Mouse (Mus musculus) midbrain, embryonic 10.5 days (tissue): ENCODE data around the gene Gtpbp8. TPM values are rescaled to one million over a fixed set of nuclear protein-coding genes. Genes with fewer than 3 reads are reported as not detected.

ENCODE experiments used
- DNase-seq: peaks from one replicate; pipeline ENCODE4 v3.0.0-alpha.2; 2017; ENCODE audit warnings: low spot score
- H3K27ac ChIP-seq: fragments of 300-500 bp; sonication (generic); replicated peaks from 2 replicates; pipeline ENCODE4 v1.5.1; 2016; ENCODE audit warnings: mild to moderate bottlenecking
- H3K27me3 ChIP-seq: fragments of 300-500 bp; sonication (generic); 2 replicates; pipeline ENCODE4 v1.6.1; 2016; ENCODE audit warnings: low read depth, mild to moderate bottlenecking; ENCODE audit not compliant: poor library complexity, severe bottlenecking
- H3K36me3 ChIP-seq: fragments of 300-500 bp; sonication (generic); 2 replicates; pipeline ENCODE4 v1.6.1; 2016; ENCODE audit warnings: mild to moderate bottlenecking, moderate library complexity
- H3K4me1 ChIP-seq: fragments of 300-500 bp; sonication (generic); 2 replicates; pipeline ENCODE4 v1.6.1; 2016
- H3K4me3 ChIP-seq: fragments of 300-500 bp; sonication (generic); 2 replicates; pipeline ENCODE4 v1.5.1; 2016; ENCODE audit warnings: mild to moderate bottlenecking, moderate library complexity
- H3K9me3 ChIP-seq: fragments of 300-500 bp; sonication (generic); replicated peaks from 2 replicates; pipeline ENCODE4 v1.6.1; 2016; ENCODE audit warnings: mild to moderate bottlenecking
- whole genome bisulfite sequencing: fragments of 180-500 bp; shearing (Covaris S2); methylation state at CpG from one replicate; pipeline ENCODE4 v1.1.7; 2016; 5-methylcytosine and 5-hydroxymethylcytosine counted together
- polyA plus RNA-seq: library from polyadenylated mRNA; unstranded; fragments of >200 nt; fragmentation: Nextera tagmentation; extraction: Ambion mirVana; gene quantifications from 2 replicates; pipeline ENCODE4 v1.2.1, GENCODE M21; 2016

The Gtpbp8 gene
- polyA plus RNA-seq, 1 experiment from 2014 or later: 29.8 TPM

DNA sequence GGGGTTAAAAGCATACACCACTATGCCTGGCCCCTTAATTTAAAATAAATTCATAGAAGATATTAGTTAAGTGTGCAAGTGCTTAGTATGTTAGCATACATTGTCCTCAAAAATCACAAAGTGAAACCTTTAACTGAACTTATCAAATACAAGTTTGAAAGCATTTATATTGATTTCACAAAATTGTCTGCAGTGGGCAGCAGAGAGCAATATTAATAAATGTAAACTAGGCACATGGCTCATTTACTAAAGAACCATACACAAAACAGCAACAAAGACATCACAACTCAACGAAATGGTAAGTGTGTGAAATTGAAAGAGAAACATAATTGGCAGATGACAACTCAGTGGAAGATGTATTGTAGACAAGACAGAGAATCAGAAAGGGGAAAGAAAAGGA, 15.6 kb upstream of the Gtpbp8 start:
- no peaks in the 10 kb centered on the region for H3K4me1 ChIP-seq
- no peak for DNase-seq
- H3K27me3 ChIP-seq: no peaks in the 10 kb centered on the region
- no peaks in the 10 kb centered on the region for H3K9me3 ChIP-seq
- no peak overlapping the region for H3K27ac ChIP-seq
- no peaks in the 10 kb centered on the region for H3K36me3 ChIP-seq
- WGBS: 85% methylated on average over 1 of the region's 1 CpGs
- no peak overlapping the region for H3K4me3 ChIP-seq

DNA sequence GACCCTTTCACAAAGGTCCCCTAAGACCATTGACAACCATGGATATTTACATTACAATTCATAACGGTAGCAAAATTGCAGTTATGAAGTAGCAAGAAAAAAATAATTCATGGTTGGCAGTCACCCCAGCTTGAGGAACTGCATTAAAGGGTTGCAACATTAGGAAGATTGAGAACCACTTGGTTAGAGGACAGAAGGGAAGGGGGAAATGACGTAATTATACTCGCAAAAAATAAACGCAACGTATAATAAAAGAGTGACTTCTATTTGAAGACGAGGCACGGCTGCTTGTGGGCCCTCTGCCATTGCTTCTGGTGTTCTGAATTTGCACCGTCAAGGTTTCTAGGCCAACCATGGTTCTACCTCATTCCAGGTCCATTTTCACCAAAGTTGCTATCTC, 11.5 kb upstream of the Gtpbp8 start:
- Histone ChIP-seq H3K36me3 (no peaks in the 10 kb centered on the region), H3K27ac (no peak overlapping the region), H3K4me3 (no peak overlapping the region), H3K4me1 (no peaks in the 10 kb centered on the region), H3K9me3 (no peaks in the 10 kb centered on the region), H3K27me3 (no peaks in the 10 kb centered on the region)
- no peak for DNase-seq
- WGBS: 94% methylated on average over 8 of the region's 8 CpGs

DNA sequence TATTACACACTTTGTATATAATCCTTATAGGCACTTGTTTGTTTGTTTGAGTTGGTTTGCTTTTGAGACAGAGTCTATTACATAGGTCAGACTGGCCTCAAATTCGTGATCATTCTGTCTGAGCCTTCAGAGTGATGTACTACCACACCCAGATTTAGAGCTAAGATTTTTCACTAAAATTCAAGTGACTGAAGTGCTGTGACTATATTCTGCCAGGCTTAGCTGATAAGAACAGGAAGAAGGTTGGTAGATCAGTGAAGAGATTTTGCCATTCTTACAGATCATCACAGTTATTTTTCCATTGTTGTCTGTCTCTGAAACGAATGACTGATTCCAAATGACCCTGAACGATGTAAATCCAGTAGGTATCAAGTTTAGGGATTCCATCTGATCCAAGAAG, 1.8 kb upstream of the Gtpbp8 start:
- 64% methylated on average over 3 of the region's 3 CpGs for WGBS
- H3K9me3 ChIP-seq: no peaks in the 10 kb centered on the region
- H3K27me3 ChIP-seq: no peaks in the 10 kb centered on the region
- no peak overlapping the region for H3K4me3 ChIP-seq
- peaks cover 17% of the 10 kb centered on the region for H3K4me1 ChIP-seq
- no peak for DNase-seq
- H3K36me3 ChIP-seq: no peaks in the 10 kb centered on the region
- no peak overlapping the region for H3K27ac ChIP-seq

DNA sequence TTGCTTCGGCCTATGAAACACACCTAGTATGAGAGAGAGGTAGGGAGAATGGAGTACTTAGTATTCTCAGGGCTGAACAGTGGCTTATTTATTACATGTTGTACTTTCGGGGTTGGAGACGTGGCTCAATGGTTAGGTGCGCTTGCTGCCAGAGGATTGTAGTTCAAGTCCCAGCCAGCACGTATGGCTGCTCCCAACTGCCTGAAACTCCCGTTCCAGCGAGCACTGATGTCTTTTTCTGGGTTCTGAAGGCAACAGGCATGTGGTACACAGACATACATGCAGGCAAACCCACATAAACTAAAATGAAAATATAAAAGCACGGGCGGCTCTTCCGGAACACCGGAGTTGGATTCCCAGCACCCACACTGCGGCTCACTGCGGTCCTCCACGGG, 695 bp downstream of the Gtpbp8 start:
- WGBS: 10% methylated on average over 14 of the region's 14 CpGs
- Histone ChIP-seq H3K27me3 (no peaks in the 10 kb centered on the region), H3K27ac (peak overlapping the region; percentile 89), H3K36me3 (peaks cover 20% of the 10 kb centered on the region), H3K4me3 (peak overlapping the region; percentile 66), H3K4me1 (peaks cover 17% of the 10 kb centered on the region), H3K9me3 (no peaks in the 10 kb centered on the region)
- no peak for DNase-seq

DNA sequence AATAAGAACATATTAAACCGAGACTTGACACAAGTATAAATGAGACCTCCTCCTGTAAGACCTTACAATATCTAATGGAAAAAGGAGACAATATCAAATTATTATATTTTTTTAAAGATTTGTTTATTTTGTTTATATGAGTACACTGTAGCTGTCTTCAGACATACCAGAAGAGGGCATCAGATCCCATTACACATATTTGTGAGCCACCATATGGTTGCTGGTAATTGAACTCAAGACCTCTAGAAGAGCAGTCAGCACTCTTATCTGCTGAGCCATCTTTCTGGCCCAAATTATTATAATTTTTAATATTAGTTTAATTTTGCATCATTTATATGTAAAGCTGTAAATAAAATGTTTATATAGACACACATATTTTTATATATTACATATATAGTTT, 3.4 kb downstream of the Gtpbp8 start:
- WGBS: 91% methylated on average over 1 of the region's 1 CpGs
- no peaks in the 10 kb centered on the region for H3K27me3 ChIP-seq
- no peak for DNase-seq
- H3K9me3 ChIP-seq: no peaks in the 10 kb centered on the region
- H3K4me3 ChIP-seq: no peak overlapping the region
- H3K27ac ChIP-seq: no peak overlapping the region
- peaks cover 17% of the 10 kb centered on the region for H3K4me1 ChIP-seq
- H3K36me3 ChIP-seq: peaks cover 47% of the 10 kb centered on the region

DNA sequence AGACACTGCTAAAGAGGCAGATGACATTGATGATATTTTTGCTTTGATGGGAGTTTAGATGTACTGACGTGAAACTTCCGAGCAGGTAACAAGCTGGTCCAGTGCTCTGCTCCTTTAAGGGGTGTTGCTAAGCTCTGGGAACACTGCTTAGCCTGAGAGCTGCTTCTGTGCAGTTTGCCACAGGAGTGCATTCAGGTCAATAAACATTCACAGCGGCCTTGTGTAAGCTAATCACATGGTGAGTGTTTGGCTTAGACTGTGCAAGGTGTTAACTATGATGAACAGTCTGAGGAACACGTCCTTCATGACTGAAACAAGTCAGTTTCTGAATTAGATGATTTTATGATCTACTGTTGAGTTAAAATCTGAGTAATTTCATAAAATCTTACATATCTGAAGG, 10.0 kb downstream of the Gtpbp8 start:
- H3K4me3 ChIP-seq: no peak overlapping the region
- 86% methylated on average over 4 of the region's 4 CpGs for WGBS
- no peaks in the 10 kb centered on the region for H3K4me1 ChIP-seq
- H3K27me3 ChIP-seq: no peaks in the 10 kb centered on the region
- no peaks in the 10 kb centered on the region for H3K9me3 ChIP-seq
- peaks cover 99% of the 10 kb centered on the region for H3K36me3 ChIP-seq
- no peak overlapping the region for H3K27ac ChIP-seq
- DNase-seq: no peak

DNA sequence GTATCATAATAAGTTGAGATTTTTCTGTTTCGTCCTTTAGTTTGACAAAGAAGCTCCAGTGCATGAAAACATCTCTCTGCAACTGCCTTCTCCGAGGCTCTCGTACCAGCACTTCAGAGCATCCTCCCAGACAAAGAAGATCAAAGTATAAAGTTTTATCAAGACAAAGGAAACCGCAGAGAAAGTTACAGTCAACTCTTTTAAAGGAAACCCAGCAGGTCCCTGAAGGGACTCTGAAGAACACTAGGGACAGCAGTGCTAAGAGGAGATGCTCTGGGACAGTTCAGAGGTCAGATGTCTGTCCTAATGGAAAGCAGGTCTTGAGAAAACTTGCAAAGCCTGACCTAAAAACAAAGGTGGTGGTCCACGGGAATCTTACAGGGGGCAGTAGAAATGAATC, 10.5 kb downstream of the Gtpbp8 start:
- H3K4me3 ChIP-seq: no peak overlapping the region
- H3K9me3 ChIP-seq: no peaks in the 10 kb centered on the region
- no peaks in the 10 kb centered on the region for H3K4me1 ChIP-seq
- H3K27ac ChIP-seq: no peak overlapping the region
- H3K36me3 ChIP-seq: peaks cover 99% of the 10 kb centered on the region
- H3K27me3 ChIP-seq: no peaks in the 10 kb centered on the region
- 87% methylated on average over 5 of the region's 5 CpGs for WGBS
- no peak for DNase-seq

DNA sequence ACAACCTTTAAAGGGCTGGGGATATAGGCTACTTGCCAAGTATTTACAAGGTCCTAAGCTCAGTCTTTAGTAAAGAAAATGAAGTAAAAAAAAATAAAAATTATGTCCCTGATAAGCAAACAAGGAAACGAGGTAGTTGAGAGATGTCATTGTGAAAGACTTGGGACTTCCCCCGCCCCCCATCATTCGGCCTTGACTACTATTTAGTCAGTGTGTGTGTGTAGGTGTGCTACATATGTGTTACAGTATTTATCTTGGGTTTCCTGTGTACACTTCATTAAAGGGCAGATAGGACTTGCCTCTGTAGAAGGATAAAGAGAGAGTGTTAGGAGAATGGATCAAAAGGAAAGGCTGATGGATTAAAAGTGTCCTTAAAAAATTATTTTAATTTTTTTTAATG, 12.1 kb downstream of the Gtpbp8 start:
- DNase-seq: no peak
- Histone ChIP-seq H3K4me3 (no peak overlapping the region), H3K27me3 (no peaks in the 10 kb centered on the region), H3K27ac (no peak overlapping the region), H3K9me3 (no peaks in the 10 kb centered on the region), H3K36me3 (peaks cover 100% of the 10 kb centered on the region), H3K4me1 (no peaks in the 10 kb centered on the region)
- WGBS: 95% methylated on average over 3 of the region's 3 CpGs

DNA sequence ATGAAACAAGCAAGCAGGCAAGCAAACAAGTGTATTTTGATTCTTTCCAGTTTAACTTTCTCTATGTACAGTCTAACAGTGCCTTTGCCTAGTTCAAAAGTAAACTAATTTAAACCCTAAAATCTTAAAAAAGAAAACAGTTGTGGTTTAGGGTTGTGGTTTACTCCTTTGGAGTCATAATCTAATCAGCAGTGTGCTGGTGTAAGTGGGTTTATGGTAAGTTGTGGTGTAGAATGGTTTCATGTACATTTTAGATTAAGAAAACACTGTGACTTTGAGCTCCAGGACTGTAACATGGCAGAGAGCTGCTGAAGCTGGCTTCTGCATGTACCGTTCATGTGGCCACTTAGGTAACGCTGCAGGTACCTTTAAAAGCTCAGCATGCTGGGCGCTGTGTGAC, 18.6 kb downstream of the Gtpbp8 start:
- Histone ChIP-seq H3K36me3 (peaks cover 58% of the 10 kb centered on the region), H3K27ac (no peak overlapping the region), H3K9me3 (no peaks in the 10 kb centered on the region), H3K27me3 (no peaks in the 10 kb centered on the region), H3K4me3 (no peak overlapping the region), H3K4me1 (peaks cover 26% of the 10 kb centered on the region)
- DNase-seq: no peak
- 98% methylated on average over 3 of the region's 3 CpGs for WGBS

DNA sequence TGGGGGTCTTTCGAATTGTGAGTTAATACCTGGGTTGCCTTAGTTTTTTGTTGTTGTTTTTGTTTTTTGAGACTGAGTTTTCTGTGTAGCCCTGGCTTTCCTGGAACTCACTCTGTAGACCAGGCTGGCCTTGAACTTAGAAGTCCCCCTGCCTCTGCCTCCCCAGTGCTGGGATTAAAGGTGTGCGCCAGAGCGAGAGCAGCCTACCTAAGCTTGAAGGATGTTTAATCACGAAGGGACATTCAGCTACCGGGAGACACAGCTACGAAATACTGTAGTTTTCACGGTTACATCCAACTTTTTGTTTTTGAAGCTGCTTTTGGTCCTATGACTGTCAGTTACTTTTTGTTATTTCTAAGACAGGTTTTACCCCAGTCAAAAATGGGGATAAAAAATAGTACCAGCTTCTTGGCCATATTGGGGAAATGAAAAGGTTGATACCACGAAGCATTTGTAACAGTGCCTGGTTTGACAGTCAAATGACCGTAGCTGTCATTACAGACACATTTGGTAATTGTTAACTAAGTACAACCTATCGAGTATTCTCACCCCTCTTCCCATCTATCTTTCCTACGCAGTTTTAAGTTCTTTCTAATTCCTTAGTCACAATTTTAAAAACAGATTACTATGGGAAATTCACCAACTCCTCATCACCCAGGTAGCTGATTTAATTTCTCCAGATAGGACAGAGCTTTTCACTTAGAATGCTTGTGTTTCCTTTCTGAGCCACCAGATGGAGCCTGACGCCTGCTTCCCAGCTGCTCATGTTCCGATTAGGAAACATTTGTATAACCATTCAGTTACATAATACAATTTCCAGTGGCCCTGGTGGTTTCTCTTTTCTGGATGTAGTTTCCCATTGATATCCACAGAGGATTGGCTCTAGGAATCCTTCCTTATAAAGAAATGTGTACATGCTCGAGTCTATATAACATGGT, 20.6 kb downstream of the Gtpbp8 start:
- Histone ChIP-seq H3K27me3 (no peaks in the 10 kb centered on the region), H3K4me1 (peaks cover 26% of the 10 kb centered on the region), H3K9me3 (no peaks in the 10 kb centered on the region), H3K36me3 (peaks cover 39% of the 10 kb centered on the region), H3K27ac (peak overlapping the region; percentile 99), H3K4me3 (peak overlapping the region; percentile 94)
- WGBS: 50% methylated on average over 14 of the region's 14 CpGs
- DNase-seq: peak; percentile 57

DNA sequence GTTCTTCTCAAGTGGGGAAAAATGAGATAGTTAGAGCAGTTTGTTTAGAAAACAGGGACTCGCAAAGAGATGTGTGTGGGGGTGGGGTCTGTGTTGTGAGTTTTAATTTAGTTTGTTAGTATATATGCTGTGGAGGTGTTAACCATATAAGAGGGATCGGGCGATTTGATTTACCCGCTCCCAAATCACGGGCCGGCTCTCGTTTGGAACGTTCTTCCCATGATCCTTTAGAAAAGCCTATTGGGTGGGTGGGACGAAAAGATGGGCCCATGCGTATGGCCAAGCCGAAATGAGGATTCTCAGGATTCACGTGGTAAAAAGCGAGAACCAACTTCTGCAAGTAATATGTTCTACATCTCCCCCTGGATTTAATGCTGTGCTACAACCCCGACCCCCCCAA, 21.3 kb downstream of the Gtpbp8 start:
- Histone ChIP-seq H3K4me3 (peak overlapping the region; percentile 94), H3K4me1 (peaks cover 26% of the 10 kb centered on the region), H3K9me3 (no peaks in the 10 kb centered on the region), H3K27ac (peak overlapping the region; percentile 99), H3K36me3 (peaks cover 39% of the 10 kb centered on the region), H3K27me3 (no peaks in the 10 kb centered on the region)
- under 1% methylated on average over 14 of the region's 14 CpGs for whole genome bisulfite sequencing
- peak; percentile 71 for DNase-seq

DNA sequence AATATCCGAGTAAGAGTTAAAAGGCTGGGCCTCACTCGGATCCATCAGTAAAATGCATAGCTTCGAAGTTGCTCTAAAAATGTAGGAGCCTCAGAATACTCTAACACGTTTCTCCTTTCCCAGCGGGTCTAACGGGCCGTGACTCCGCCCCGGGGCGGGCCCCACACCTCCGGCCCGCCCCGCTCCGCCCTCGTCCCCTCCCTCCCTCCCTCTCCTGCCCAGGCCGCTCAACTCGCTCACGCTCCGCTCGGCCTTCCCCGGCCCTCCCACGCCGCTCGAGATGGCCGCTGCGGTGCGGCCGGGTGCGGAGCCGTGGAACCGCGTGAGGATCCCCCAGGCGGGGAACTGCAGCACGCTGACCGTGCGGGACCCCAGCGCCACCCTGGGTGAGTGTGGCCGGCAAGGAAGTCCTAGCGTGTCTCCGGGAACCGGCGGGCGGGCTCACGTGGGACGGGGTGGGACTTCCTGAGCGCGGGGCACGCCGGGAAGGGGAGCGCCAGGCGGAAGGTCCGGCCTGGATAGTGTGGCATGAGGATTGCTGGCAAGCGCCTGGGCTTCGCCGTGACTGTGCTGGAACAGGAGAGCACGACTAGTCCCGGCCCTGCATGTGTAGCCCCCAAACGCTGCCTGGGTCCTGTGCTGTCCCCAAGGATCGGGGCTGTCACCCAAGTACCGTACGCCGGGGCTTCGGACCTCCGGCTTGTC, 21.9 kb downstream of the Gtpbp8 start, which contains the start of gene Nepro:
Gene Nepro, plus strand, starts transcription at position 219 of the 705 bp plus-strand sequence.
- H3K4me1 ChIP-seq: peaks cover 26% of the 10 kb centered on the region
- peaks cover 39% of the 10 kb centered on the region for H3K36me3 ChIP-seq
- H3K27me3 ChIP-seq: no peaks in the 10 kb centered on the region
- peak; percentile 97 for DNase-seq
- H3K9me3 ChIP-seq: no peaks in the 10 kb centered on the region
- H3K4me3 ChIP-seq: peak within 1 kb of the TSS; percentile 94
- peak within 1 kb of the TSS; percentile 99 for H3K27ac ChIP-seq
- under 1% methylated on average over 64 of the region's 64 CpGs for whole genome bisulfite sequencing

DNA sequence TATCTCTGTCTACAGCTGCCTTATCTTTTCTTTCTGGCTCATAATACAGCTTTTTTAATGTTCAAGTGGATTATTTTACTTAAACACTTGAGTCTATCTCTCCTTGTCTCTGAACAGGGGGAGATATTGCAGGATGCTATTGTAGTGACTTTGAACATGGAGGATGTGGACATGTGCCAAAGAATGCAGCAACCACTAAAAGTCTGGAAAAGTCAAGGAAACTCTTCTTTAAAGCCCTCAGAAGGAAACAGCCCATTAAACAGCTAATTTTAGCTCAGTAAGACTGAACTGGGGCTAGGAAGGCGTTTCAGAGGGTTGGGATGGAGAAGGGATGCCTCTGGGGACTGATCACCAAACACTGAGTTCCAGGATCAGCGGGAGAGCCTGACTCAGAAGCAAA, 23.5 kb downstream of the Gtpbp8 start:
- Histone ChIP-seq H3K27me3 (no peaks in the 10 kb centered on the region), H3K27ac (no peak overlapping the region), H3K36me3 (peaks cover 25% of the 10 kb centered on the region), H3K4me3 (no peak overlapping the region), H3K9me3 (no peaks in the 10 kb centered on the region), H3K4me1 (peaks cover 26% of the 10 kb centered on the region)
- DNase-seq: no peak
- 89% methylated on average over 2 of the region's 2 CpGs for WGBS
